Mouse (Mus musculus) lung, adult 2 months (tissue): ENCODE measurements around the gene Car11.
A peak's percentile ranks its signal among the peaks of the same experiment; 100 is the strongest.

Experiments used
- CTCF ChIP-seq: fragments of 200-500 bp; IDR thresholded peaks from 2 replicates; pipeline ENCODE4 v1.5.1; 2011; ENCODE audit warnings: mild to moderate bottlenecking, low read length, control low read depth; ENCODE audit not compliant: insufficient read depth
- POLR2A ChIP-seq: fragments of 200-500 bp; IDR thresholded peaks from 2 replicates; pipeline ENCODE4 v1.6.1; 2011; ENCODE audit warnings: low read depth, mild to moderate bottlenecking, control low read depth, low read length, borderline replicate concordance; ENCODE audit errors: extremely low read depth

DNA sequence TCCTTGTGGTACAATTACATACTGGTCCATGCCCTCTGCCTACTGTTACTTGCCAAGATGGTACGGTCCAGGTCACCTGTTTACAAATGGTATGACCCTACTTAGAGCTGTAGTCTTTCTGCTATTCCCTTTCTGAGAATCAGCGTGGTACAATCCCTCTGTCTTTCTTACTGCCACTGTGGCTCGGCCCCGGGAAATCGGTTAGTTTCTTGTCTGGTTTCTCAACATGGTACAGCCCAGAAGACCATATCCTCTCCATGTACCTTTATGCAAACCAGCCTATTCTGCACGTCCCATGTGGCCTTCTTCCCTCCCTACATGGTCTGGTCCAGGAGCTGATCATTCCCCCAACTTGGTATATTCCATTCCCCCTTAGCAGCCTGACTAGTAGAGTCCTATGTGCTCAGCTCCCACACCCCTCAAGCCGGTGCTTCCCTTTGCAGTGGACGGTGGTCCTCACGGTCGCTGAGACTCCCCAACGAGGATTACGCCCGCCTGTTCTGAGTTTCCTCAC, 4.5 kb downstream of the Car11 start:
- TF ChIP-seq CTCF (no peak), POLR2A (peak; percentile 95; the same call in 1 of the 2 replicates)
